Mouse (Mus musculus): ENCODE measurements around the gene Ifngr2.

GRCm38 (mm10) chr16:91553625-91554024, 6.8 kb downstream of the Ifngr2 start:
- no peak for TF ChIP-seq GATA1 (IDR thresholded peaks at IDR 0.05; ENCODE audit: borderline replicate concordance, low read length)
- TF ChIP-seq FLI1 (IDR thresholded peaks at IDR 0.05; ENCODE audit: low read length): no peak
